Mouse (Mus musculus) myocyte (in vitro differentiated cells): ENCODE results near the gene Sema5a.

Experiments
- CEBPB ChIP-seq: IDR thresholded peaks from 2 replicates; pipeline ENCODE4 v1.6.1; 2011; ENCODE audit warnings: mild to moderate bottlenecking, moderate library complexity; ENCODE audit not compliant: poor library complexity, insufficient read depth, severe bottlenecking
- E2F4 ChIP-seq: IDR thresholded peaks from one replicate; pipeline ENCODE4 v1.6.1; 2011; ENCODE audit warnings: mild to moderate bottlenecking, control low read depth, moderate library complexity; ENCODE audit not compliant: insufficient read depth
- MAX ChIP-seq: IDR thresholded peaks from one replicate; pipeline ENCODE4 v1.6.1; 2011; ENCODE audit warnings: low read depth, mild to moderate bottlenecking, control low read depth
- MYOD1 ChIP-seq, 3 experiments: IDR thresholded peaks; one replicate each; pipeline ENCODE4 v1.6.1; 2011; ENCODE audit warnings: control low read depth in 2 of 3, low read depth in 2 of 3, mild to moderate bottlenecking in 2 of 3, moderate library complexity in 1 of 3; ENCODE audit not compliant: insufficient read length in 2 of 3, control insufficient read depth in 1 of 3
- MYOG ChIP-seq, 3 experiments: IDR thresholded peaks; one replicate each; pipeline ENCODE4 v1.6.1; 2011; ENCODE audit warnings: control low read depth in 2 of 3, low read depth in 2 of 3, mild to moderate bottlenecking in 2 of 3; ENCODE audit not compliant: insufficient read length in 2 of 3, control insufficient read depth in 1 of 3, insufficient read depth in 1 of 3
- POLR2A ChIP-seq: IDR thresholded peaks from one replicate; pipeline ENCODE4 v1.6.1; 2011; ENCODE audit warnings: low read depth, mild to moderate bottlenecking, control low read depth, moderate library complexity; ENCODE audit not compliant: insufficient read length
- POLR2AphosphoS2 ChIP-seq: IDR thresholded peaks from one replicate; pipeline ENCODE4 v1.6.1; 2011; ENCODE audit warnings: low read depth, control low read depth; ENCODE audit not compliant: insufficient read length
- REST ChIP-seq: IDR thresholded peaks from one replicate; pipeline ENCODE4 v1.6.1; 2011; ENCODE audit warnings: mild to moderate bottlenecking, control low read depth, moderate library complexity; ENCODE audit not compliant: insufficient read depth, insufficient read length
- SRF ChIP-seq: IDR thresholded peaks from one replicate; pipeline ENCODE4 v1.6.1; 2011; ENCODE audit warnings: low read depth; ENCODE audit not compliant: control insufficient read depth, insufficient read length
- TCF12 ChIP-seq: IDR thresholded peaks from one replicate; pipeline ENCODE4 v1.6.1; 2011; ENCODE audit warnings: mild to moderate bottlenecking, control low read depth; ENCODE audit not compliant: poor library complexity, insufficient read depth, severe bottlenecking
- TCF3 ChIP-seq: IDR thresholded peaks from one replicate; pipeline ENCODE4 v1.6.1; 2011; ENCODE audit warnings: low read depth, control low read depth; ENCODE audit not compliant: insufficient read length
- USF1 ChIP-seq: IDR thresholded peaks from one replicate; pipeline ENCODE4 v1.6.1; 2011; ENCODE audit warnings: low read depth, mild to moderate bottlenecking, control low read depth, moderate library complexity

DNA sequence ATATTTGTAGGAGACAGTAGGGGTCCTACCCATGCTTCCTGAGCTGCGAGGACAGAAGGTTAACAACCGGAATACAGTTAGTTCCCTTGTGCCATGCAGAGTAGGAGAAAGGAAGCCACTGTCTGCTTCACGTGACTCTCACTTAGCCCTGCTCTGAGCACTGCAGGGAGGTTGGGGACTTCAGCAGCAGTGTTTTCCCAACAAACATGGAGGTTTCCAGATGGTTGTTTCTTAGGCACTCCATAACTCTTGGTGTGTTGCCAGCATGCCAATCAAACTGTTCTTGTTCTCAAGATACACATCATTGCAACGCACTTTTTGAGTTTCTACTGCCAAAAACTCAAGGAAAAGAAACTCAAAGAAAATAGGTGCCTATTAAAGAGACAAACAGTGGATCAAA, 440.5 kb downstream of the Sema5a start:
- no peak for TF ChIP-seq SRF
- TF ChIP-seq USF1: no peak
- no peak for TF ChIP-seq POLR2A
- TF ChIP-seq MAX: no peak
- TF ChIP-seq POLR2AphosphoS2: no peak
- no peak for TF ChIP-seq E2F4
- TF ChIP-seq MYOD1 (IDR thresholded peaks at IDR 0.05; ENCODE audit: control insufficient read depth in 1 of 3, insufficient read length in 2 of 3, low read depth in 2 of 3): no peak
- TF ChIP-seq CEBPB: no peak
- TF ChIP-seq TCF12: no peak
- TF ChIP-seq MYOG (IDR thresholded peaks at IDR 0.05; ENCODE audit: control insufficient read depth in 1 of 3, insufficient read depth in 1 of 3, insufficient read length in 2 of 3, low read depth in 2 of 3): no peak
- no peak for TF ChIP-seq TCF3
- no peak for TF ChIP-seq REST
